Mouse (Mus musculus): ENCODE data around the gene Ubash3a.

Gene Ubash3a

DNA sequence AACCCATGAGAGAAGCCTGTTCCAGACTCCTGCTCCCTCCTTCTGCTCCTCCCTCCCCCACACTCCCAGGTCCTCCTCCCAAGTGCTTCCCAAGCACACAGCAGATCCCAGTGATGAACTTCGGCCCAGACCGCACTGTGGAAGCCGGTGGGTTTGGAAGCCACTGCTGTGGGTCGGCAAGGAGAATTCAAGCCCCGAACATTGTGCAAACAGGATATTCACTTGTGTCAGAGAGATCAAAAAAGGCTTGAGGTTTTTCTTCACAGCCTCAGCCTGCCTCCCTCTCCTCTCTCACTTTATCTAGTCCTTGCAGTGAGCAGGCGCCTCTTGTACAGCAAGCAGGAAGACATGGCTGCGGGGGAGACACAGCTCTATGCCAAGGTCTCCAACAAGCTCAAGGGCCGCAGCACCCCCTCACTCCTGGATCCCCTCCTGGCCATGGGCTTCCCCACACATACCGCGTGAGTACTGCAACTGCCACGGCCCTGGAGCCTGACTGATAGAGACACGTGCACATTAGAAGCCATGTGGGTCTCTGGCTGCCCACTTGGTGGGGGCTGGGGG is at the start of gene Ubash3a:
Gene Ubash3a (plus strand): TSS at position 103 of the 564 bp plus-strand sequence.
- peak; percentile 81 for DNase-seq (ENCODE audit: low read depth, low spot score)

DNA sequence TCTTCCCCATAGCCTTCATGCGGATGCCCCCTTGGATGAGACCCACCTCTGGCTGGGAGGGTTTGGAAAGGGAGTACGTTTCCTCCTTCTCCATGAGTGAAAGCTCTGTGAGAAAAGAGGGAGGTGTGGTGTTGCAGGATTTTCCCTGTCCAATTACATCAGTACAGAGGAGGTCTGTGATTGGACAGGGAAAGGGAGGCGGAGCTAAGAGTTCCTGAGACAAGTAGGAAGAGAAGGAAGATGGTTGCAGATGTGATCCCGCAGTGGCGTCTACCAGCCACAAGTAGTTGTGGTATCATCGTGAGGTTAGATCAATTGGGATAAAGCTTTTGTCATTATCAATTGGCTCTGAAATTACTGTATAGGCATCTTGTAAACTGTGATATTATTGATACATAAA is 49.8 kb upstream of the Ubash3a start:
- no peak for DNase-seq (ENCODE audit: low read depth, low spot score)

DNA sequence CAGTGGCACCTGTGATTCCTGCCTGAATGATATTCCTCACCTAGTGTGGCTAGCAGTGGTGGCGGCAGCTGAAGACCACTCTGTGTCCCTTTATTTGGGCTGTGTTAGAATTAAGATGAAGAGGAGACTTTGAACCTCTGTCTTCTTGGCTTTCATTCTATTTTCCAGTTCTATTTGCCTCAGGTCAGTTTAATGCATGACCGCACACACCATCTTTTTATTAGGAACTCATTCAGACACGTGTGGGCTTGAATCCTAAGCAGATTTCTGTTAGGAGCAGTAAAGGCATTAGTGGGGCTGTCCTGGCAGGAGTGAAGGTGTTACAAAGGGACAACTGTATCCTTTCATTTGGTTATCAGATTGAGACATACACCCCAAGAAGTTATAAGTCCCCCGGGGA is 47.4 kb upstream of the Ubash3a start:
- DNase-seq (ENCODE audit: low read depth, low spot score), result no peak

DNA sequence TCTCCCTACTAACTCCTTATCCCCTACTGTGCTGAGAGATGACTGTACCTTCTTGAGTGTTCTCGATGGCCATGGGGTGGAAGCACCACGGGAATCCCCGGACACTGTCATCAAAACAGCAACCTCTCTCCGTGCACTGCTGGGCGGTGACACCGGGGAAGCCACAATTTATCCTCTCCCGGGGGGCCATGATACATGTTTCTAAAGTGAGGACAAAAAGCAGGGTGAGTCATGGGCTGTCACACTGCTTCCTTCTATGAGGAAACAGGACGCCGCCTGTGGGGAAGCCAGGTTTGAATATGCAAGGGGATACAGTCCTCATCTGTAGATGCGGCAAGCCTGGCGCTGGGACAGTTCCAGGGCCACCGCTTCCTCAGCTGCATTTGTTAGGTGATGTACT is 45.1 kb upstream of the Ubash3a start:
- DNase-seq (ENCODE audit: low read depth, low spot score), result no peak

DNA sequence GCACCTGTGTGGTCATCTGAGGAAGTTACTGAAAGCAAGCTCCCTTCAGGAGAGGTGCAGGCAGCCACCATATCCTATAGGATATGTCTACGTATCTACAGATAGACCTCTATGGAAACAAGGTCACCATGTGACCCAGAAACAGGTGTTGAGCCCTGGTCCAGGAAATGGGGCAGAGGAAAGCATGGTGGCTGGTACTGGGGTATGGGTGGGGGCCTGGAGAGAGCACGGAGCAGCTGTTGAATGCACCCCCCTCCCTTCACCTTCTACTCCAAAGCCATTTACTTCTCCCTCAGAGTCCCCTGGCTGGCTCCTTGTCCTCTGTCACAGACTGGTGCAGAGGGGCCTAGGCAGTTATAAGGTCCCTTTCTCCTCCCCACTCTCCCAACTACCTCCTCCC is 43.9 kb upstream of the Ubash3a start:
- DNase-seq (ENCODE audit: low read depth, low spot score), result no peak

DNA sequence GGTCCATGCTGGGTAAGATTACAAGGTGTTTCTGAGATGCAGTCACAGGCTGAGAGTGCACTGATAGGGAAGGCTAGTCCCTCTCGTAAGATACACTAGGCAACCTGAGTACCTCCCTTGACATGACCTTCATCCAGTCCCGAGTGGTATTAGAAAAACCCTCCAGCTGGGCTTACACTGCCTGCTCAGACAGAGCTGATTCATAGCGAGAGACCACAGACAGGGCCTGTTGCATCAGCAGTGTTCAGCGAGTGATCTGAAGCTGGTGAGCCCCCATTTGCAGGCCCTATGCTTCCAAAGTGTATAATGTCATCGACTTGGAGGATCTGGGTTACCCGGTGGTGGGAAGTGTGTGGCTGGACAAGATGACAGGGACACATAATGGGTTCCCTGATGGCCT is 42.5 kb upstream of the Ubash3a start, which contains the start of gene Tff1:
Gene Tff1 (minus strand): TSS at position 151 of the 400 bp plus-strand sequence.
- DNase-seq (ENCODE audit: low read depth, low spot score), result no peak

DNA sequence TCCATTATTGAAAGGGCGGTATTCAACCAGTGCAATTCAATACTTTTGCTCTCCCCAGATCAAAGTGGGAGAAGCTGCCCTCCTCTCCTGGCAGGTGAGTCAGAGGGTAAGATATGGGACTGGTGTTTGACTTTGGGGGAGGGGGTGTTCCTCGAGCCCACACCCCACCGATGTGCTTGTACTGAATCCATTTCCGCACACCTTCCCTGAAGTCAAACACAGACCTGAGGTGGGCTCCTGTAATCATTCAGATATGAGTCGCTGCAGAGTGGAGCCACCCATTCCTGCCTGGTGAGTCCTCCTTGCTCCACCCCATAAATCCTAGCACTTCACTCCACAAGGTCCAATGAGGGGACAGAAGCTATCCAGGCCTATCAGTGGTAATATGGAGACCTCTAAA is 37.9 kb upstream of the Ubash3a start:
- no peak for DNase-seq (ENCODE audit: low read depth, low spot score)

DNA sequence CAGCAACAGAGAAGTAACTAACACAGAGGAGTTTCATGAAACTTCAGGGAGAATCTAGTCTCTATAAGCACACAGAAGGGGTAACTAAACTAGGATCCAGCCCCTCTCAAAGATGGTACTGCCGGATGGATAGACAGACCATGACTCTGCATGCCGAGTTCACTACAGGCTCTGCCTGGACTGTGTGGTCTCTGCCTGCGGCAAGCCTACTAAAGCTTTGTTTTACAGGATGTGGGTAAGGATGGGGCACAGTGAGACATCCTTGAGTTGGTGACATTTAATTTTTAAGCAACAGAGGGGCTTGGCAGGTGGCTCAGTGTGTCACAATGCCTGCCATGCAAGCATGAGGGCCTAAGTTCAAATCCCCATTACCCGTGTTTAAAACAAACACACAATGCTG is 31.4 kb upstream of the Ubash3a start:
- peak; percentile 56 for DNase-seq (ENCODE audit: low read depth, low spot score)

DNA sequence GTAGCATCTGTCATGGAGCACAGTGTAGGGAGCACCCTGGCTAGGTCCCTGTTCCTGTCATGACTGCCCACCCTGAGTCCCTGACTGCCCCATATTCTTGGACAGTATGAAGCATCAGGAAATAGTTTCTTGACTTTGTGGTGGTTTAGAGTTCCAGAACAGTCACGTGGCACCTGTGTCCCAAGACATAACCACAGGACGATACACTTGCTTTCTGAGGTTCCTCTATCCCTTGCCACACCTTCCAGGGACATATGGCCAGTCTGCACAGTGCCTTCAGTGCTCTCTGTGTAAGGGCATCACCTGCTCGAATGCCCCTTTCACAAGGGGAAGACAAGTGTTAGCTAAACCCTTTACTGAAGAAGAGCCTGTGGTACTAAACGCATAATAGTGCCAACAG is 26.2 kb upstream of the Ubash3a start:
- no peak for DNase-seq (ENCODE audit: low read depth, low spot score)

DNA sequence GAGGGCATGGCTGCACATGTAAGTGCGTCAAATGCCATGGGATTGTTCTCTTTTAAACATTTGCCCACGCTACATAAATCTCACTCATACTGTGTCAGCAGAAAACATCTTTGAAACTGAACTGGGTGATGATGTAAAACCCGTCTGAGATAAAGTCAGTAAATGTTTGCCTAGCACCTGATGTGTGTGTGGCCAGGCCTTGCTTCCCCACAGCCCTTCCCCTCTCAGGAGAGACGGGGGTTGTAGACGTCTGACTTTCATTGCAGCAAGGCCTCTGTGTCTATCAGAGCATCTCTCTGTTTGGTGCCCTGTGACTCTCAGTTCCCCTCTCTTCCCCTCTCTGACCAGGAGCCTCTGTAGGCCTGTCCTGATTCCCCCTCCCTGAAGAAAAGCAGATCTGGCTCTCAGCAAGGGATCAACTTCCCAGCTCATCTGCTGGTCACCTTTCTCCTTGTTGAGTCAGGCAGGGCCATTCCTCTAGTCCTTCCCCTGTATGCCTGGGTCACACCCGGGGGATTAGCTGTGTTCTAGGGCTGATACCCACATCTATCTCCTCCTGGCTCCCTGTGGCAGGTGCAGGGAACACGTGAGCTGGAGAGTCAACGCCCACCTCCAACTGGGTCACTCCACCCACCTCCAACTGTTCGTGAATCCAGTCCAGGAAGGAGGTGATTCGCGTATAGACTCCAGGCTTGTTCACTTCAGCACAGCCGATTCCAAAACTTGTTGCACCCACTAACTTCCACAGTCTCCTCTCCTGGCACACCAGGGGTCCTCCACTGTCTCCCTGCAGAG is 24.3 kb upstream of the Ubash3a start:
- no peak for DNase-seq (ENCODE audit: low read depth, low spot score)

DNA sequence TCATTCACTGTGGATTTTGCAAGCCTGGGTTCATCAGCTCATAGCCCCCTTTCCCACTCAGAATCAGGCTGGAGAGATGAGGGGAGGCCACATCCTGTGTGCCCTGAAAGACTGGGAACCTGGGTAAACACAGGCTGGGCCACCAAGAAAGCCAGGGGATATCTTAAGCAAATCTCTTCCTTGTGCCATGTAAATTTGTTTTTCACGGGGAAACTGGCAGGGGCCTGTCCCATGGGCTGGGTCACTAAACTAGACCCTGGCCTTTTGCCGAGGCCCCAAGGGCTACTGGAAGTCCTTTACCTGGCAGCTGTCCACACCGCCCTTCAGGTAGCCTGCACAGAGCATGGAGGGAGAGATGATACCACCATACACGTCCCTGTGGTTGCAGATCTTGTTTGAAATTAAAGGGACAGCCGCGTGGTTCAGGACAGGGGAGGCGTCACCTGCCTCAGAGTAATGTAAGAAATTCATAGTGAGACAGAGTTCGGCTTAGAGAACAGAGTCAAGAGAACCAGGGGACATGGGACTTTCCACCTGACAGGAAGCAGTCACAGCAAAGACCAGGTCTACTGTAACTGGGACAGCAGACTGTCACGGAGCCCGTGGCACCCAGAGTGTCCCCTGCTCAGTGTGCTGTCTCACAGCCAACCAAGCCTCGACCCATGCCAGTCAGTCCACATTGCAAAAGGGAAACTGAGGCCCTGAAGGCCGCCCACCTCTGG is 23.2 kb upstream of the Ubash3a start:
- DNase-seq (ENCODE audit: low read depth, low spot score), result peak; percentile 66

DNA sequence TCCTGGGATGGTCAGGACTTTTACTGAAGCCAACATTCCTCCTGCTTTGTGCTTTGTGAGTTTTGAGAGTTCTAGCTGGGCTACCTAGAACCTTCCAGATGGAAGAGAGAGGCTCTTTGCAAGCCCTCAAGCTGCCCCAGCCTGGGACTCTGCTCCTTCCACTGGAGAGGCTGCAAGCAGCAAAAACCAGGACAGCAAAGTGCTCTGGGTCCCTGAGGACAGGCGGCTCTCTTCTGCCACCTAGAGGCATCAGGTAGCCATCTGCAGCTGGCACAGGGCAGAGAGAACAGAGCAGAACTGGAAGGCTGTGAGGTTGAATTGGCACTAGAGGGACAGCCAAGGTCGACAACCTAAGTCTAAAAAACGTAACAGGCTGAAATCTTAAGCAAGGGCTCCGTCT is 20.3 kb upstream of the Ubash3a start:
- peak; percentile 88 for DNase-seq (ENCODE audit: low read depth, low spot score)

DNA sequence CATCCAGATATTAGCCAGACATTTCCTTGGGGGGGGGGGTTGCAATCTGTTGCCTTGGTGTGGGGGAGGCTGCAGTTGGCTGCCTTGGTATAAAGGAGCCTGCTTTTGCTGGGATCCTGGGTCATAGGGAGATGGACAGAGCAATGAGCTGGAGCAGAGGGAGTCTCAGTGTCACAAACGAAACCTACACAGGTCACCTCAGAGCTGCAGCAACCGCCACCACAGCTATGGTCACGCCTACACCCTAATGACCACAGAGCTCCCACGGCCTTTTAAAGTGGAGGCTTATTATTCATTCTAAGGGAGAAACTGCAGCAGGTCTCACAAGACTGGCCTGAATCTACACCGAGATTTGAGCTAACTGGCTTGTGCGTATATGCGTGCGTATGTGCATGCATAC is 15.8 kb upstream of the Ubash3a start:
- DNase-seq (ENCODE audit: low read depth, low spot score), result no peak

DNA sequence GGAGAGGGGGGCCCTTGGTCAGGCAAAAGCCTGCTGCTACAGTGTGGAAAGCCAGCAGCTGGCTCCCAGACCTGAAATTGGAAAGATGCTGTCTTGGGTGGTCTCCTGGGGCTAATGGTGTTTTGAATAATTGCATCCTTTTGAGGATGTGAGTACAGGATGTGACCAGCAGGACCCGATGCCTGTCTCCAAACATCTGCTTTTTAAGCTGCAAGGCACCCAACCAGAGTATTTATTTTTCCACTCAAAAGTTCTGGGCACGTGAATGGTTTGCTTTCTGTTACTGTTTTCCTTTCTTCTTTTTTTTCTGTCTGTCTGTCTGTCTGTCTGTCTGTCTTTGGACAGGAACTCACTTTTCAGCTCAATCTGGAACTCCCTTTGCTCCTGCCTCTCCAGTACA is 15.0 kb upstream of the Ubash3a start:
- no peak for DNase-seq (ENCODE audit: low read depth, low spot score)

DNA sequence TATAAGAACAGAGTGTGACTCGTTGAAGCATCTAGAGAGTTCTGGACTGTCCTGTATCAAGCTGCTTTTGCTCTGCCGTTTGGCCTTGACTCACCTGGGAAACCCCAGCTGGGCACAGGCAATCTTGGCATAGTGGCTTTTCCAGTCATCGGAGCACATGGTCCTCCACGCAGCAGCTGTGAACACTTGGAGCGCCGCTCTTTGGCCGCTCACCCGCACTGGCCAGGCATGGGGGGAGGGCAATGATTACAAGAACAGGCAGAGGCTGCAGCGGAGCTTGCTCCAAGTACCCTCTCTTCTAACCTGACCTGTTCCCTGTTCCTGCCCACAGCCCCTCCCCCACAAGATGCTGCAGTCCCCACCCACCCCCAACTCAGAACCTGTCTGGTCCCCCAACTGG is 14.3 kb upstream of the Ubash3a start:
- no peak for DNase-seq (ENCODE audit: low read depth, low spot score)

DNA sequence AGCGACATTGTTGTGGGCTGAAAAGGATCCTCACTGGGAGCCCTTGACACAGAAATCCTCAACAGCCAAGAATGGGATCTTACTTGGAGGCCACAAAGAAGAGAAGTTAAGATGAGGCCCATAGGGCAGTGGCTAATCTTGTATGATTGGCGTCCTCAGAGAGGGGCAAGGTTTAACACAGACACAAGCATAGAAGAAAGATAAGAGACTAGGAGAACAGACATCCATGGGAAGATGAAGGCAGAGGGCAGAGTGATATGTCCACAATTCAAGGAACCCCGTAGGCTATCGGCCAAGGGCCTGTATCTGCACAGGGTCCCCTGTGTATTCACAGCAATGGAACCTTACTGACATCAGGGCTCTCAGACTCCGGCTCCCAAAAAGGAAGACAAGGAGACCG is 12.5 kb upstream of the Ubash3a start:
- no peak for DNase-seq (ENCODE audit: low read depth, low spot score)

DNA sequence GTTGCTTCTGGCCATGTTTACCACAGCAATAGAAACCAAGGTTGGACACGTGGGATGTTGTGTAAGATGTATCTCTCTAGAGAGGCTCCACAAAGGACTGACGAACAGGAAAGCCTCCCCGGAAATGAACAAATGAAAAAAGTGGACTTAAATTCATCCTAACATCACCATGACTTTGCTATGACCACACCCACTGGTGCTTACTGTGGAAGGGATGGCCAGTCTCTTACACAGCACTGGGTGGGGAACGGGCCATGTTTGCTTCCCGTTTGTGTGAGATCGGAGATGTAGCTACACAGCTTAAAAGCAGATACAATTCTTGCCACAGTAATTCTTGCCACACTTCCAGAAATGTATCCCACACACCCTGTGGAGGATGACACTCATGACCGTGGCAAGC is 11.4 kb upstream of the Ubash3a start:
- DNase-seq (ENCODE audit: low read depth, low spot score), result no peak

DNA sequence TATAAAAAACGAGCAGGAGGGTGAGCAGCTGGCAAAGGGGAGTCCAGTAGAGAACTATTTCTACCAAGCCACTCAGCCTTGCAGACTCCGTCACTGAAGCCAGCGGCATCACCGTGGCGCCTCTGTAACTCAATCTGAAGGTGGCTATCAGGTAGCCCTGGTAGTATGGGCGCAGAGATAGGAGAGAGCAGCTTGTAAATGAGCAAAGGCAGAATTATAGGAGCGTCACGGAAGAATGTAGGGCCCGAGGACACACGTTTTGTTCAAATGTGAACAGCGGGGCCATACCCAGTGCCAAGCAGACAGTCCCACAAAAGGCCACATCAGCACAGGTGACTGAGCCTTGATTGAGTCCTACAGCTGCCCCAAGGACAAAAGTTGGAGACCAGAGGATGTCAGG is 8.8 kb upstream of the Ubash3a start, which contains the start of gene Tmprss3:
Gene Tmprss3 (minus strand): TSS at position 101 of the 400 bp plus-strand sequence.
- DNase-seq (ENCODE audit: low read depth, low spot score), result no peak

DNA sequence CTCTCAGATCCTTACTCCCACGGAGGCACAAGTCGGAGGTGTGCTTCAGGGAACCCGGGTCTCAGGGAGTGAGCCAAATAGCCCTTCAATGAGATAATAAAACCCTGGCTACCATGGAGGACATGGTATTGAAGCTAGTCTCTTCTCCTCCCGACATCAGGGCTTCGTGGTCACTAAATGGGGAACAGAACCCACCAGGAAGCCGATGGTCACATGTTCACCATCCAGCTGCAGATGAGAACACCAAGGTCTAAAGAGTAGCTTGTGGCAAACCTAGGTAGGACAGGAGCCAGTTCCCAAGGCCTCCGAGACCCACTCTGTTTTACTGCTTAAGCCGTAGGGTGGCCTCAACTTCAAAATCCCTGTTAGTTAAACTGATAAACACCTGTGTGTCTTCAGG is 981 bp downstream of the Ubash3a start:
- no peak for DNase-seq (ENCODE audit: low read depth, low spot score)

DNA sequence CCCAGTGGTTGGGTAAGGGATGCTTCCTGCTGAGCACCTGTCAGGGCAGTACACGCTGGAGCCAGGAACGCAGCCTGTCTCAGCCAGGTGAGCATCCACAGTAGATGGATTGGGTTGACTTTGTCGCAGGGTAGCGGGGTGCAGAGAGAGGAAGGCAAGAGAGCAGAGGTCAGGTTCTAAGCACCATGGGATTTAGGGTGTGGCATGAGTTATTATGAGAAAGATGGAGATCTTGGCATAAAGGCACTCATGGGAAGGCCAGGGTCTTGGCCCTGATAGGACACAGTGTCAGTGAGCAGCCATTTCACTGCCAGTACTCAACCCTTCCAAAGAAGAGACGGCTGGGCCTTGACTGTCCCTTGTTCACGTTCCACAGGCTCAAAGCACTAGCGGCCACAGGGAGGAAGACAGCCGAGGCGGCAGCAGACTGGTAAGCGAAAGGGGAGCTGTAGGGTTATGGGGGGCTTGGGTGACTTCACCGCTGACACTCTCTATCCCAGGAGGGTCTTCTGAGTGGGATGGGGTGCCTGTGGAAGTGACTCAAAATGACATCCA is 1.8 kb downstream of the Ubash3a start:
- DNase-seq (ENCODE audit: low read depth, low spot score), result peak; percentile 56

DNA sequence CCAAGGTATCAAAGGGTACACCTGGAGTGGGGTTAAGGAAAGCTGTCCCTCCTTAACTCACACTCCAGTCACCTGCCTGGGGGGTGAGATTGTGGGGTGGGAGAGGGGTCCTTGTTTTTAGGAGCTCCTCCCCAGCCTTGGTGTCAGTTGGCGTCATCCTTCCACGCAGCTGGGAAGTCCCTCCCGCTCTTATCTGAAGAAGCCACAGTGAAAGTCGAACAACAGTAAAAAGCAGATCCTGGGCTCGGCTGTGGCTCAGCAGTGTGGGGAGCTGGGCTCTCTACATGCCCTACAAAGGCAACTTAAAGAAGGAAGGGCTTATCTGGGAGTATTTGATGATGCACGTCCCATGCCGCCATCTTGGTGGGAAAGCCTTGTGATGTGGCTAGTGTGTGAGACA is 2.6 kb downstream of the Ubash3a start:
- DNase-seq (ENCODE audit: low read depth, low spot score), result peak; percentile 78

DNA sequence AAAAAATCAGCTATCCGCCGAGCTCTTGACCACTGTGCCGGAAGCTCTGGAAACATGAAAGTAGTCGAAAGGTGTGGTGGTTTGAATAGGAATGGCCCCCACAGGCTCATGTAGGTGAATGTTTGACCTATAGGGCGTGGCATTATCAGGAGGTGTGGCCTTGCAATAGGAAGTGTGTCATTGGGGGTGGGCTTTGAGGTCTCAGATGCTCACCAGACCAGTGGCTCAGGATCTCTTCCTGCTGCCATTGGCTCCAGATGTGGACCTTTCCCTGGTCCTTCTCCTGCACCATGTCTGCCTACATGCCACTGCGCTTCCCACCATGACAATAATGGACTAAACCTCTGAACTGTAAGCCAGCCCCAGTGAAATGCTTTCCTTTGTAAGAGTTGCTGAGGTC is 4.2 kb downstream of the Ubash3a start:
- peak; percentile 32 for DNase-seq (ENCODE audit: low read depth, low spot score)
